Comparison of ENCODE assay signal across 8 mouse cellular contexts in genomic region chr7:35118841-35119413, GRCm38 (mm10). TPM values are rescaled to one million over a fixed set of nuclear protein-coding genes. Genes with fewer than 3 reads are reported as not detected.
DNase-seq lines count a peak whose midpoint lies in the region; ATAC-seq lines count a peak whose summit lies in the region.

Cebpa (plus strand) TSS chr7:35119293.

- under 1% methylated on average over 50 of the region's 50 CpGs for WGBS in intestine, embryonic 16.5 days

- ATAC-seq in intestine, embryonic 16.5 days: peak; percentile 81

- H3K27ac ChIP-seq in intestine, embryonic 16.5 days (ENCODE audit: low read length): peak within 1 kb of the TSS; percentile 98

- H3K9ac ChIP-seq in intestine, embryonic 16.5 days (ENCODE audit: low read depth, low read length): peak within 1 kb of the TSS; percentile 91

- H3K4me2 ChIP-seq in intestine, embryonic 16.5 days (ENCODE audit: low read depth, low read length): peak within 1 kb of the TSS; percentile 94

- H3K36me3 ChIP-seq in intestine, embryonic 16.5 days (ENCODE audit: control insufficient read depth, insufficient read depth, low read length): no peaks in the 10 kb centered on the region

- intact Hi-C loops in left cerebral cortex, postnatal 25 days (cut with DNase I): loop anchor here (1.0 to 2.0 kb wide), 3 partner anchors 50 to 93 kb away; no protein-coding TSS in a partner anchor

- H3K27me3 ChIP-seq in intestine, embryonic 16.5 days (replicated peaks; ENCODE audit: control insufficient read depth, insufficient read depth, low read length): peaks cover 17% of the 10 kb centered on the region

- no peaks in the 10 kb centered on the region for H3K9me3 ChIP-seq in intestine, embryonic 16.5 days (ENCODE audit: control insufficient read depth, low read length)

- H3K4me1 ChIP-seq in intestine, embryonic 16.5 days (ENCODE audit: control insufficient read depth, insufficient read depth, low read length): peaks cover 31% of the 10 kb centered on the region

- H3K4me3 ChIP-seq in intestine, embryonic 16.5 days (ENCODE audit: low read length): peak within 1 kb of the TSS; percentile 74

- DNase-seq in adrenal gland, adult (ENCODE audit: inconsistent age in 2 of 2, low spot score in 1 of 2): peak; percentile 94 to 98
- DNase-seq in embryo, embryonic 10.5 days (ENCODE audit: low spot score): peak; percentile 96
- DNase-seq in gastrocnemius, postnatal 4 days (ENCODE audit: low spot score in 2 of 2): peak; percentile 96 to 97
- peak; percentile 91 to 92 for DNase-seq in left cerebral cortex, postnatal 25 days (ENCODE audit: low spot score in 2 of 2)
- peak; percentile 93 for DNase-seq in mesoderm, embryonic 11.5 days (ENCODE audit: low read depth, low spot score)
- DNase-seq in right cerebral cortex, postnatal 25 days: peak; percentile 90
- peak; percentile 97 to 98 for DNase-seq in urinary bladder, postnatal 36 days (ENCODE audit: low spot score in 2 of 2)

RNA-seq across cellular contexts. Expression of gene Cebpa, which starts in this region (rescaled TPM):
- 10 to 100 TPM; 10.9 to 19.6 TPM for total RNA-seq in gastrocnemius, postnatal 4 days (2021)
- polyA plus RNA-seq in intestine, embryonic 16.5 days (2015; fragmentation: Nextera tagmentation; extraction: Ambion mirVana): 9.9 and 11.7 TPM in 2 replicates
- 10 to 100 TPM in 1 of 2 experiments, 1 to 10 TPM in 1; 8.7 to 10.1 TPM for total RNA-seq in left cerebral cortex, postnatal 25 days (2021)

Comparison
In these comparisons a context has a peak if more than half of its experiments do, and no peak if none do; other contexts are left out.
1. Peak in every context shown above with its lines: DNase-seq, ATAC-seq, H3K4me3 ChIP-seq and H3K27ac ChIP-seq.